In genomic region chr16:77251422-77251821, GRCm38 (mm10) we compare ENCODE assay signal across 16 mouse cellular contexts.
"Had no signal": no experiment of that assay in that cellular context is flagged by ENCODE, and none has a peak within 500 bp of the region (broad histone marks: within the 10 kb centered on the region; RNA-seq: fewer than 3 reads in every experiment).

No protein-coding gene starts in this region.

- H3K9me3 ChIP-seq: limb, embryonic 15.5 days; lung, embryonic 15.5 days; midbrain, embryonic 15.5 days; neural tube, embryonic 13.5 days; stomach, embryonic 15.5 days had no signal

- H3K4me3 ChIP-seq: limb, embryonic 15.5 days; lung, embryonic 15.5 days; midbrain, embryonic 15.5 days; neural tube, embryonic 13.5 days; stomach, embryonic 15.5 days had no signal

- H3K9ac ChIP-seq: limb, embryonic 15.5 days; liver, embryonic 14.5 days; lung, embryonic 15.5 days; midbrain, embryonic 15.5 days; neural tube, embryonic 13.5 days; stomach, embryonic 15.5 days had no signal

- ATAC-seq: intestine, embryonic 16.5 days; midbrain, embryonic 15.5 days had no signal

- H3K36me3 ChIP-seq: limb, embryonic 15.5 days; lung, embryonic 15.5 days; midbrain, embryonic 15.5 days; stomach, embryonic 15.5 days had no signal

- DNase-seq: kidney, adult 8-10 months; kidney, postnatal 36 days; layer of hippocampus, adult 9-11 months; layer of hippocampus, postnatal 36 days; lung, postnatal 4 days; retina, postnatal 1 day; right cerebral cortex, postnatal 14 days; thymus, adult 2 months; thymus, postnatal 25 days had no signal

- H3K27me3 ChIP-seq: limb, embryonic 15.5 days; lung, embryonic 15.5 days; midbrain, embryonic 15.5 days; neural tube, embryonic 13.5 days; stomach, embryonic 15.5 days had no signal

- H3K27ac ChIP-seq: limb, embryonic 15.5 days; liver, embryonic 14.5 days; lung, embryonic 15.5 days; midbrain, embryonic 15.5 days; neural tube, embryonic 13.5 days; stomach, embryonic 15.5 days had no signal

- H3K4me1 ChIP-seq: limb, embryonic 15.5 days; lung, embryonic 15.5 days; midbrain, embryonic 15.5 days; stomach, embryonic 15.5 days had no signal

- H3K4me2 ChIP-seq: limb, embryonic 15.5 days; lung, embryonic 15.5 days; midbrain, embryonic 15.5 days; neural tube, embryonic 13.5 days; stomach, embryonic 15.5 days had no signal
